Mouse (Mus musculus) hindbrain, embryonic 11.5 days (tissue): ENCODE data around the gene Ccni. TPM values are rescaled to one million over a fixed set of nuclear protein-coding genes. Genes with fewer than 3 reads are reported as not detected.

ENCODE experiments used
- ATAC-seq: fragments of 200-750 bp; cut with Nextera tagmentation; 2 replicates; pipeline ENCODE4 v1.8.0; 2017; ENCODE audit warnings: mild to moderate bottlenecking, moderate TSS enrichment, moderate library complexity; ENCODE audit not compliant: low FRiP score
- DNase-seq: peaks from one replicate; pipeline ENCODE4 v3.0.0-alpha.2; 2015; ENCODE audit warnings: low spot score
- H3K27ac ChIP-seq: fragments of 300-500 bp; sonication (generic); 2 replicates; pipeline ENCODE4 v1.5.1; 2014; ENCODE audit warnings: mild to moderate bottlenecking, low read depth, low read length
- H3K27me3 ChIP-seq: fragments of 300-500 bp; sonication (generic); 2 replicates; pipeline ENCODE4 v1.6.1; 2014; ENCODE audit warnings: mild to moderate bottlenecking, low read length, moderate library complexity, mixed read lengths; ENCODE audit not compliant: control insufficient read depth, insufficient read depth
- H3K36me3 ChIP-seq: fragments of 300-500 bp; sonication (generic); 2 replicates; pipeline ENCODE4 v1.6.1; 2014; ENCODE audit warnings: mild to moderate bottlenecking, low read length, moderate library complexity, mixed read lengths; ENCODE audit not compliant: control insufficient read depth, insufficient read depth
- H3K4me1 ChIP-seq: fragments of 300-500 bp; sonication (generic); replicated peaks from 2 replicates; pipeline ENCODE4 v1.6.1; 2014; ENCODE audit warnings: low read length, mixed read lengths; ENCODE audit not compliant: control insufficient read depth, insufficient read depth
- H3K4me2 ChIP-seq: fragments of 300-500 bp; sonication (generic); replicated peaks from 2 replicates; pipeline ENCODE4 v1.6.1; 2014; ENCODE audit warnings: mild to moderate bottlenecking, low read depth, low read length
- H3K4me3 ChIP-seq: fragments of 300-500 bp; sonication (generic); 2 replicates; pipeline ENCODE4 v1.5.1; 2014; ENCODE audit warnings: low read depth, low read length
- H3K9ac ChIP-seq: fragments of 300-500 bp; sonication (generic); 2 replicates; pipeline ENCODE4 v1.6.1; 2014; ENCODE audit warnings: low read depth, low read length
- H3K9me3 ChIP-seq: fragments of 300-500 bp; sonication (generic); 2 replicates; pipeline ENCODE4 v1.6.1; 2016; ENCODE audit warnings: low read length; ENCODE audit not compliant: control insufficient read depth
- WGBS: fragments of 180-500 bp; shearing (Covaris S2); extraction: QIAGEN DNeasy Blood & Tissue Kit; methylation state at CpG from one replicate; pipeline ENCODE4 v1.1.7; 2014; 5-methylcytosine and 5-hydroxymethylcytosine counted together
- polyA plus RNA-seq: library from polyadenylated mRNA; unstranded; fragments of >200 nt; fragmentation: Nextera tagmentation; extraction: Ambion mirVana; gene quantifications from 2 replicates; pipeline ENCODE4 v1.2.1, GENCODE M21; 2014

Ccni gene
- polyA plus RNA-seq, 1 experiment from 2014 or later = 164 TPM

- Histone ChIP-seq H3K27me3 (no peaks in the 10 kb centered on the region), H3K9ac (no peak overlapping the region), H3K4me3 (no peak overlapping the region), H3K4me2 (no peak overlapping the region), H3K27ac (no peak overlapping the region), H3K4me1 (no peaks in the 10 kb centered on the region), H3K36me3 (no peaks in the 10 kb centered on the region), H3K9me3 (no peaks in the 10 kb centered on the region)
- DNase-seq = no peak
- 96% methylated on average over 9 of the region's 9 CpGs for WGBS
- ATAC-seq = no peak
Observed at GRCm38 (mm10) chr5:93139350-93139749, 66.9 kb downstream of the Ccni start.

GRCm38 (mm10) chr5:93136956-93137586 is 69.2 kb downstream of the Ccni start:
- no peaks in the 10 kb centered on the region for H3K36me3 ChIP-seq
- no peak overlapping the region for H3K9ac ChIP-seq
- no peaks in the 10 kb centered on the region for H3K27me3 ChIP-seq
- H3K4me3 ChIP-seq = no peak overlapping the region
- 73% methylated on average over 5 of the region's 5 CpGs for WGBS
- no peaks in the 10 kb centered on the region for H3K4me1 ChIP-seq
- no peaks in the 10 kb centered on the region for H3K9me3 ChIP-seq
- H3K4me2 ChIP-seq = no peak overlapping the region
- DNase-seq = no peak
- ATAC-seq = peak; percentile 29; the same call in 1 of the 2 replicates
- no peak overlapping the region for H3K27ac ChIP-seq

DNA sequence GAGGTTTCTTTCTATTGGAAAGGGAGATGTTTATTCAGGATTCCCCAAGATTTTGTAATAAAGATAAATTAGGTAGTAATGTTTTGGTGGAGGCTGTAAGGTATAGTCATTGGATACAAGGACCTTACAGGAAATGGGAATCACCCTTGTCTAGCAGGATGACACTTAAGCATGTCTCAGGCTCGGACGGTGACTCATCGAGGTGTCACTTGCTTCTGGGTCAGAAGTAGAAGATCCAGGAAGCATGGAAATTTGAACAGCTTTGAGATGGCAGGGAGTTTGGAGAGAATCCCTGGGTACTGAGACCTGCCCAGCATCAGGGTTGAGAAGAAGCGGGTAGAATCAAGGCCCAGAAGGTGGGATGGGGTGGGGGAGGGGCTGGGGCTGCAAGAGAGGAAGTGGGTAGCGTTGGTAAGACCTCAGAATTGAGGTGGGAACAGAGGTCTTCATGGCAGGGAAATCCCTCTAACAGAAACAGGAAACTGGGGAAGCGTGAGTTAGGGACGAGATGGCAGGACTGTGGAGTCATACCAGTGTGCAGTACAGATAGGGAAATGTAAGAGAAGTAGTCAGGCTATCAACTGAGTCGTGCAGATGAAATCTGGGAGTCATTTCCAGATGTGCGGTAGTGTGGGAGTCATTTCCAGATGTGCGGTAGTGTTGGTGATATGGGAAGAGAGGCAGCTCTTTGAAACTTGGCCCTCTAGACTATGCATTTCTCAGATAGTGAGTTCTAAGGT is 70.8 kb downstream of the Ccni start:
- Histone ChIP-seq H3K27me3 (no peaks in the 10 kb centered on the region), H3K4me2 (no peak overlapping the region), H3K36me3 (no peaks in the 10 kb centered on the region), H3K9me3 (no peaks in the 10 kb centered on the region), H3K9ac (no peak overlapping the region), H3K4me1 (peaks cover 5% of the 10 kb centered on the region; the same call in 1 of the 2 replicates), H3K4me3 (no peak overlapping the region), H3K27ac (no peak overlapping the region)
- WGBS = 82% methylated on average over 10 of the region's 10 CpGs
- DNase-seq = no peak
- no peak for ATAC-seq

DNA sequence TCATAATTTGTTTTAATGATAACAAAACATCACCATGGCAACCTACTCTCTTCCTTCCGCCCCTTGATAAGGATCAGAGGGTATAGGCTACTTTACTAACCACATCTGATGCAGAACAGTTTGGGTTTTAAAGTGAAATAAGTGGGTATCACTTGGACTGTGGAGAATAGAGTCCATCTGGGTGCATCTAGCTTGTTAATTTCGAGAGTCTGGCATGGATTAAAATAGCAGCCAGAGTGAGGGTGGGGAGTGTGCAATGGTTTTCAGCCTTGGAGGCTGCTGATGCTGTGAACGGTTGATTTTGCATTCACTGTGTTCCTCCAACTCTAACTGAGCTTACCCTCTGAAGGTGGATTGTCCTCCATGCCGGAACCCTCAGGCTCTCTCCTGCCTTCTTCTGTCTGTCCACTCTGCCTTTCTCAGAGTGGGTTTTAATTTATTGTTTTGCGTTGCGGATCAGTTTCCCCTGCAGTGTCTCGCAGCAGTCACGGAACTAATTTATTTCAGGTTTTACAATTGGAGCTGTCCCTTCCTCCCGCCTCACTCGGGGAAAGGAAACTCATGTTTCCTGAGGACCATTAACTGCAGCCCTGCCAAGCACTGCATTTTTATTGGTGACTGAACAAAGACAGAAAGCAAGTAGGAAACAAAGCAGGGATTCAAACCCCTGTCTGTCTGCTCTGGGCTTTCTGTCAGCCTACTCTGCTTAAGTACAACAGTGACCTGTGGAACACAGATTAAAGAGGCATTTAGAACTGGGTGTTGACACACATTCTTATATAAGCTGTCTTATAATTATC is 72.7 kb downstream of the Ccni start:
- WGBS = 26% methylated on average over 10 of the region's 10 CpGs
- H3K4me2 ChIP-seq = 0 out of 2 replicates have a peak overlapping the region, but pooled peaks have one; percentile 0
- peak; percentile 40 for ATAC-seq
- H3K27me3 ChIP-seq = no peaks in the 10 kb centered on the region
- H3K9ac ChIP-seq = no peak overlapping the region
- H3K36me3 ChIP-seq = no peaks in the 10 kb centered on the region
- peak overlapping the region; percentile 37; the same call in 1 of the 2 replicates for H3K27ac ChIP-seq
- peaks cover 11% of the 10 kb centered on the region for H3K4me1 ChIP-seq
- DNase-seq = peak; percentile 18
- no peaks in the 10 kb centered on the region for H3K9me3 ChIP-seq
- no peak overlapping the region for H3K4me3 ChIP-seq

Other genes with a start within 250 kb of the Ccni start
- gene Sowahb, start 161.5 kb downstream of the Ccni start, polyA plus RNA-seq = 0.25 and 0.32 TPM in 2 replicates
- 241 and 243 TPM in 2 replicates for gene Sept11, start 113.1 kb downstream of the Ccni start, polyA plus RNA-seq
- gene 2010109A12Rik, start within 50 bp of the Ccni start, polyA plus RNA-seq = 1.8 and 2.4 TPM in 2 replicates
- gene Ccng2, start 60.8 kb upstream of the Ccni start, polyA plus RNA-seq = 96.1 and 102 TPM in 2 replicates